Mouse (Mus musculus) layer of hippocampus, postnatal 14 days (tissue): Measurements from ENCODE around the gene Kcmf1. TPM values are rescaled to one million over a fixed set of nuclear protein-coding genes. Genes with fewer than 3 reads are reported as not detected.
"Not testable (repeated sequence)": the region's sequence is repeated elsewhere in the genome, so short reads cannot be mapped to it uniquely, and the experiment has no call there.

Experiments
- DNase-seq, 2 experiments: peaks; one replicate each; pipeline ENCODE4 v3.0.0; 2021 to 2022; ENCODE audit warnings: low spot score in 2 of 2, mixed read lengths in 1 of 2
- total RNA-seq, 2 experiments: library from RNA; stranded (reverse); gene quantifications; 2 replicates each; pipeline ENCODE4 v1.2.3; 2021

Gene Kcmf1
- total RNA-seq, 2 experiments from 2014 or later = 58.6 to 63.0 TPM

DNA sequence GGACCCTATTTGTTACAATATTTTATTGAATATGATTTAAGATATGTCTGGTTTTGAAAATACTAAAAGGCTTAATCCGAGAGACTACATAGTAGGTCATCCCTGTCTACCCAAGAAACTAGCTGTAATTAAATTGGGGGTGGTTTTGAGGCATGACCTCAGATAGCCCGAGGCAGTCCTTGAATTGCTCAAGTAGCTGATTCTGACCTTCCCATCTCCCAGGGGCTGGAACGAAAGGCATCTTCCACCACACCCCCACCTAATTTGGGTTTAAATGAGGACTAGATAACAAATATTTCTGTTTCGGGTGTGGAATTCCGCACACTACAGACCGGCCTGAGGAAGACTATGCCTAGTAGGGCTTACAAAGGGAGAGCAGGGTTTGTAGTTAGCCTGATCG lies 1.2 kb upstream of the Kcmf1 start:
- DNase-seq = no peak

DNA sequence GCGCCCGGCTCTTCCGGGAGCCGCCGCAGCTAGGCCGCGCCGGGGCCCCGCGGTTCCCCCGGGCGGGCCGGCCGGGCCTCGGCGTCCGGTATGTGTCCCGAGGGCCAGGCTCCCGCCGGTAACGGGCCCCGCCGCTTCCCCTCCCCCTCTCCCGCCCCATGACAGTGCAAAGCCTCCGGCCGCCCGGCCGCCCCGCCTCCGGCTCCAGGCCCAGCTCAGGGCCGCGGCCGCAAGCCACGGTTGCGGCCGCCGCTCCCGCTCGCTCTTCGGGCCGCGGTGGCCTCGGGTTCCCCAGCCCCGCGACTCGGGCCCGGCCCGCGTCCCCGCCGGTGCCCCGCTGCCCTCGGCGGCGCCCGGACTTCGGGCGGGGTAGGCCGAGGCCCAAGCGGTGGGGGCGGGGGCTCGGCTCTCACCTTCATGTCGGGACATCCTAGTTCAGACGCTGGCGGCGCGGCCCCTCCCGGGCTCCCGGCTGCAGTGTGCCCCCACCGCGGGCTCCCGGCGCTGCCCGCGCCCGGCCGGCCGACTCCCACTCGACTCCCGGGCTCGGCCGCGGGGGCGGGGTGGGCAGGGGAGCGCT lies 488 bp downstream of the Kcmf1 start:
- peak in 1 of 2 experiments; percentile 58 for DNase-seq

DNA sequence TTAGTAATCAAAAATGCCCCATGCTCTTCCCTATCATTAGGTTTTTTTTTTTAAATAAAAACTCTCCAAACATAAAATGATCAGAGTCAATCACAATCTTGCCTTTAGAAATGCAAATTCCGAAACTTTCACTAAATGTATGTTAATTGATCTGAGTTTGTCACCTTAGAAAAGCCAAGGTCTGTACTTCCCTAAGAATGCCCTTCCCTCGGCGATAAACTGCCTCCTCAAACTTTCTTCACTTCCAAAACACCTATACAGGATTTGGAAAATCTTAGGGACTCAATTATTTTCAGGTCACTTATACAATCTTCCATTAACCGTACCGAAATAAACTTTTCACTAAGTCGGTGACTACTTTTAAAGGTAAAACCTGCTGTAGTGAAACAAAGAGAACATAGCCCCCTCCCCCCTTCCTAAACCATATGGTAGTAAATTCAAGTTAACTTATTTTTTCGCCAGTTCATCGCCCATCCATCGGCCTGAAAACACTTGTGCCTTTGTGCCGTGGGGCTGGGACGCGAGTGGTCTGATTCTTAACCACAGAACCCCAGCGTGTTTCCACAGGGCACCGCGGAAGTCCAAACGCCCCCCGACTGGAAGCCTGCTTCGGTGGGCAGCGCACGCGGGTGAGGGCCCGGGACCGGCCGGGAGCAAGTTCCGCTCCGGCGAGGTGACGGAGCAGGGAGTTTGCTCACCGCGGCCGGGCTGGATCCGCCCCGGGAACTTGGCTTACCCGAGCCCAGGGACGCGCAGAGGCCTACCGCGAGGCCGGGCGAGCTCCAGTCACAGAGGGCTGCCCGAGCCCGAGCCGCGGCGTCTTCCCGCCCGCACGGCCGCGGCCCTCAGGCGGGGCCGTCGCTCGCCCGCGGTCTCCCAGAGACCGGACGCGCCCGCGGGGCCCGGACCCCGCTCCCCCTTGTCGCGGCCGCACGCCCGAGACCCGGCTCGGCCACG lies 1.3 kb downstream of the Kcmf1 start:
- peak in 1 of 2 experiments; percentile 46 for DNase-seq

DNA sequence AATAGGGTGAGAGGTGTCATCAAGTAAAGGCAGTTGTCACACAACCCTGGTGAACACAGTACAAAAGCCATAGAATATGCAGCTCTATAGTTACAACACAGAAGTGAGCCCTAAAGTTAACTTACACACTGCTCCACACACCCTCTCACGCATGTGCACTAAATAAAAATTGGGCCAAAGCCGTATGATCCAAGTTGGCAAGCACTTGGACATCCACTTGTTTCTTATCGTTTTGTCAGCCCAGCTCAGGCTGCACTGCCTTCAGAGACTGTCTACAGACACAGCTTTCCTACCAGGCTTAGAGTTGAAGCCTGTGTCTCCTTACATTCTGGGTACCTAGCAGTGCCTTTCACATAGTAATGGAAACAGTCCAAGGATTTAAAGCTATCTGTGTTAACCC lies 4.8 kb downstream of the Kcmf1 start:
- DNase-seq = no peak

DNA sequence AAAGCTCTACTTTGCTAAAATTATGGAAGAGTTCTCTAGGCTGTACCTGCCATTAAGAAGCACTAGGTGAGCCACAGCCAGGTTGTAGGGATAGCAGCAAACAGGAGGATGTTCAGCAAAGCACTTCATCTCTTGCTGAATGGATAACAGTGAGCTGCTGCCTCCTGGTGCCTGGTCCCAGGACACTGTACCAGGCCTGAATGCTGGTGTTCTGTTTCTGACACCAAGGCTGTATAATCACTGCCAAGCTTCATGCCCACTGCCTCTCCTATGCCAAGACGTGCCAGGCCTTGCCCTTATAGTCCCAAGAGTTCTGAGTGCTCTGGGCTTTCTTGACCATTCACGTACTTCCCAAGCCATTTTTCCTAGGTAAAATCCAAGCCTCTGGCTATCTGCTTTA lies 8.5 kb downstream of the Kcmf1 start:
- peak in 1 of 2 experiments; percentile 37 for DNase-seq

DNA sequence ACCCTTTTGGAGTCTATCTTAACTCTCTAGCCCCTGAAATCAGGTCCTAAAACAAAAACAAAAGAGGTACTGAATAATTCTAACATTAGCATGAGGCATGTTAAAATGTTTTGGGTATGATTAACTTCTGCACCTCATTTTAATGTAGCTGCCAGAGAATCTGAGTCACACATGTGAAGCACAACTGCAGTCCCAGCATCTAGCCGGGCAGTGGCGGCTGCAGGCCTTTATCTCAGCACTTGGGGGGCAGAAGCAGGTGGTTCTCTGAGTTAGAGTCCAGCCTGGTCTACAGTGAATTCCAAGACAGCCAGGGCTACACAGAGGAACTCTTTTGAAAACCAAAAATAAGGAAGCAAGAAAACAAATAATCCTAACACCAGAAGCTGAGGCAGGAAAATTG lies 11.1 kb downstream of the Kcmf1 start:
- no peak for DNase-seq

GRCm38 (mm10) chr6:72885268-72885667 lies 14.5 kb downstream of the Kcmf1 start:
- no peak for DNase-seq

DNA sequence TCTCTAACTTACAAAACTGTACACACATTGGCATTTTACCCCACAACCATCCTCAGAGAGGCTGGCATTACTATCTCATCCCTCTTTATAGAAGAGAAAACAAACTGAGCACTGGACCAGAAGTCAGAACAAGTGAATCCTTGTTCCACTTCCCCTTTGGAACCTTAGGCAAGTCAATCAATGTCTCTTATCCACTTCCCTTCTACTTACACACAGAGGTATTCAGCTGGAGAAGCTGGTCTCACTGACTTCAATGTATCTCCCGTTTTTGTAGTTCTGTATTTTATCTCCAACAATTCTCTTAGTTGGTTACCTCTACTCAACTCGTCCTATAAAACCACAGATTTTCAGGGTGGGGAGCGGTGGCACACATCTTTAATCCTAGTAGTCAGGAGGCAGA lies 15.0 kb downstream of the Kcmf1 start:
- no peak for DNase-seq

DNA sequence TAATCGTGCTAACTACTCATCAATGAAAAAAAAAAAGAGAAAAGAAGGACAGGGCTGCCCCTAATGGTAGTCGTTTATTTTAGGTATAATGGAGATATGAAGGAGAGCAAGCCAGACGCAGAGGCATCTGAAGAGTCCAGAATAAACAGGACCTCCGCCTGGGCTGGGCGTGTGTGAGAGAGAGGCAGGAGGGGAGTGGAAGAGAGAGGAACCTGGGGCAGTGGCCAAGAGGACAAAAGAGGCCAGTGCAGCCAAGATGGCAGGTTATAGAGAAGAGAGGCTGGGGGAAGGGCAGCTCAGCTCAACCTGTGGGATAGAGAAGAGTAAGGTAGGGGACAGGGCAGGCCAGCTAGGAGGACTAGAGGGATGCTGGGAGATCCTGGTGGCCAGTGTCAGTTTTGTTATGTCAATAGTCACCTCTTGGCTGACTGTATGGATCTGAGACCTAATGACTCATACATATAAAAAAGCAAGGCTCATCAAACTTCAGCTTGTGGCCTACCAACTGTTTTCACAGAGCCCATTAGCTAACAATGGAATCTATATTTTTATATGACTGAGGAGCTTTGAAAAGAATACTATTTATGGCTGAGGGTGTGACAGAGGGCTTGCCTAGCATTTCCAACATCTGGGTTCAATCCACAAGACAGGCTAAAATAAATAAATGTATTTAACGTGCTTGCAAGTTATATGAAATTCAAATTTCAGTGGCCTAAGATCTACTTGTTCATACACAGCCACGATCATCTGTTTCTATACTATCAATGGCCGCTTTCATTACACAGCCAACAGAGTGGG lies 16.9 kb downstream of the Kcmf1 start:
- DNase-seq = no peak

GRCm38 (mm10) chr6:72882222-72882621 lies 17.6 kb downstream of the Kcmf1 start:
- DNase-seq = no peak

DNA sequence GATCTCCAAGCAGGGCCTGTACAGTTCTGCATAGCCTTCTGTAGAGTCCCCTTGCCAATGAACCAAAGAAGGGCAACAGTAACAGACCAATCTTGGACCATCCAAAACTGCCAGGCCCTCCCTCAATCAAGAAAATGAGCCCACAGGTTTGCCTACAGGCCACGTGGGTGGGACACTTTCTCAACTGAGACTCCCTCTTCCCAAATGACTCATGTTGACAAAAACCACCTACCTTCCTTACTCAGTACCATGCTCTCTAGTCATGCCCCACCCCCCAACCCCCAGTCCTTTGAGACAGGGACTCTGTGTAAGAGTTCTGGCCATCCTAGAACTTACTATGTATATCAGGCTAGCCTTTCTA lies 18.2 kb downstream of the Kcmf1 start:
- no peak for DNase-seq

DNA sequence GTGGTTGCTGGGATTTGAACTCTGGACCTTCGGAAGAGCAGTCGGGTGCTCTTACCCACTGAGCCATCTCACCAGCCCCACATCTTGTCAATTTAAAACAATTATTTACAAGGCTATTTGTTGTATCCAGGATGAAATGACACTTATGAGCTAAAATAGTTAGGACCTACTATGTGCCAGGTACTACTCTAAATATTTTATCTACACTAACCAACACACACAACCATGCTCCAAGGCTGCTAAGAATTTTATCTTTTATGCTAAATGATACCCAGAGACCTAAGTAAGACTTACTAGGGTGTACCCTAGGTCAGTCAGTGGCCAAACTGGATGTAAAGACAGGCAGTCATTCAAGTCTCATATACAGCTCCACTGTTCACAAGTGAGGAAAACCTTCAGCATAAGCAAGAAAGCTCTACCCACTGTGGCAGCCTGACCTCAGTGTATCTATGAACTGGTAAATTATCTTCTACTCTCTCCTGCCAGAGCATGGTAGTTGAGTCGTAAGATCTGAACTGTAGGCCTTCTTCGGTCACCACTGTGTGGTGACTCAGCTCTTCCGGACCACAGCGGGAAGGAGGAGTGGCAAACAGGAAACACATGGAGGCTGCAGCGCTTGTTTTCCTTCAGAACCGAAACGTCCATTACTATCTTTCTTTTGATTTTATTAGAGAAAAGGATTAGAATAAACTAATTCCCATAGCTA lies 18.7 kb downstream of the Kcmf1 start:
- no peak for DNase-seq

DNA sequence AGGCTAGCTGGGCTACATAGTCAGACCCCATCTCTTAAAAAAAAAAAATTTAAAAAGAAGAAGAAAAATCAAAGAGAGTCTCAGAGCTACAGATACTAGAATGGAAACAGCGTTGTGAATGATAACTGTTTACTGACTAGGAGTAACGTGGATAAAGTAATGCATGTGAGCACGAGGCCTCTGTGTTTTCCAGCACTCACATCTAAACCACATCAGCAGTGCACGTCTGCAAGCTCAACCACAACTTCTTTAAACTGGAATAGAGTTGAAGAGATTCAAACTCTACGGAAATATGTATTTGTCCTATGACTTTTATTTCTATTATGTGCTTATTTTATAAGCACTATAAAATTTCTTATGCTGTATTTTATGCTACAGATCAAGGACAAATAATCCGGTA lies 23.1 kb downstream of the Kcmf1 start:
- DNase-seq = no peak

DNA sequence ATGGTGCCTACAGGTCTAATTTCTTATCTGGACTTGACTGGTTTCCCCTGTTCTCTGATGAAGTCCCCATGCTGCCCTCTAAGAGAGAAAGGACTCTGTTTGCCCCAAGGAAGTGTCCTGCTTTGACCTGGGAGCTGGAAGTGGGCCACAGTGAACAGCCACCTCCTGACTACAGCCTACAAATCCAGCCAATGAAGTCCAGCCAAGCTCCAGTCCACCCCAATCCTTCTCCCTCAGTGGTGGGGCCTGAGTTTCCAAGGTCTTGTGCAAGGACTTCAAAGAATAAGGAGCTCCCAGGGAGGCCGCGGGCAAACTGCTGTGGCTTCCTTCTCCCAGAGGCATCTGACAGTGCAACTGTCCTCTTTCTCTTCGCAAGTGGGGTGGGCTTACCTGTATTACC lies 26.4 kb downstream of the Kcmf1 start:
- peak in 1 of 2 experiments; percentile 67 for DNase-seq

DNA sequence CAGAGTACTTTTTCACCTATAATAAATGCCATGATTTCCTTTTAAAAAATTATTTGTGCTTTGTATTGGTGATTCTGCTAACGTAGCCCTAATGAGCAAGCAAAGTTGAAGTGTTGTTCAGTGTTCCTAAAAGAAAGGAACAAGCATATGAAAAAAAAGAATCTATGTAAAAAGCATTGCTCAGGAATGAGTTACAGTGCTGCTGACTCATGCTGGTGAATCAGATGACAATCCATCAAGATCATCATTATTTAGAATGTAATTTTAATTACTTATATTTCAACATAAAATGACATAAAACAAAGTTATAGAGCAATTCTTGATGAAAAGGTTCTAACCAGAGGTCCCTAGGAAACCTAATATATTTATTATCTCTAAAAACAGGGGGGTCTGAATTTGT lies 27.5 kb downstream of the Kcmf1 start:
- no peak for DNase-seq

DNA sequence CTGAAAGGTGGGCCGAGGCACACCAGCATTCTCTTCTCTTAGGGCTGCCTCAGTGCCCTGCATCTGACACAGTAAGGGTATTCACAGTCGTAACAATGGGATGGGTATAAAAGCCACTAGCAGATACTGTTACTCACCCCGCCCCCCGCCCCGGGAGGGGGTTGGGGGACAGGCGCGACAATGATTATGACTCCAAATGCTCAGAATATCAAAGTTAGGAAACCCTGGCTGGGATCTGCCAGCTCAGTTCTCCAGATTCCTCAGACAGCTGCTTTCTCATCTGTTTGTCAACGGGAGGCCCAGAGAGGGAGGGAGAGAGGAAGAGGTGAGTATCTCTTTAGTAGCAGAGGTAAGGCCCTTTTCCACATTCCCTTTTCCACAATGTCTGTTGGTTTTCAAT lies 30.2 kb downstream of the Kcmf1 start:
- DNase-seq = no peak

- DNase-seq = no peak
These were observed 31.1 kb downstream of the Kcmf1 start for GRCm38 (mm10) chr6:72868688-72869087.

GRCm38 (mm10) chr6:72867746-72868145 lies 32.0 kb downstream of the Kcmf1 start:
- no peak for DNase-seq

DNA sequence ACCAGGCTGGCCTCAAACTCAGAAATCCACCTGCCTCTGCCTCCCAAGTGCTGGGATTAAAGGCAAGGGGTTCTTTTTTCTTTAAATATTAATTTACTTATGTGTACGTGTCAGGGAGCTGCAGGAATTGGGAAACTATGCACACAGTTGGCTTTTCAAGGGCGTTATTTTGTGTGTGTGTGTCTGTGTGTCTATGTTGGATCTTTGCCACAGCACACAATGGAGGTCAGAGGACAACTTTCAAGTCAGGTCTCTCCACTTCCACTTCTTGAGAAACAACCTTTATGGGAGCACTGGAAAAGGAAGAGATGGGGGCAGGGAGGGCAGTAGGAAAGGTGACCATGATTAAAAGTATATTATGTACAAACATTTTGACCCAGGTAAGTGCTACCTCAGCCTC lies 33.5 kb downstream of the Kcmf1 start:
- no peak for DNase-seq

- not testable (repeated sequence) for DNase-seq
These were observed 37.1 kb downstream of the Kcmf1 start for GRCm38 (mm10) chr6:72862686-72863085.

GRCm38 (mm10) chr6:72854256-72854655 lies 45.5 kb downstream of the Kcmf1 start:
- no peak for DNase-seq
